ENCODE assay signal across 8 mouse cellular contexts in the genomic region with DNA sequence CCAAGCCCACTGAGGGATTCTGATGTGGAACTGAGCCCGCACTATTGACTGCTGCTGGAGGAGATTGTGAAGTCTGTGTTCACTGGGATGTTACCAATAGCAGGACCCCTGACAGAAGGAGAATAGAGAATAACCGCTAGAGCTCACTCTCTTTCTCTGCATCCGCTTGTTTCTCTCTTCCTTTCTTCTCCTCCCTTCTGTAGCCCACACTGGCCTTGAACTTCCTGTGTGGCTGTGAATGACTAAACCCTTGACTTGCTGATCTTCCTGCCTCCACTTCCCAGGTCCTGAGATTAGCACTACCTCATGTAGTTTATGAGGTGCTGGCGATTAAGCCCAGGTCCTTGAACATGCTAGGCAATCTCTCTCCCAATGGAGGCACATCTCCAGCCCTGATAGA. TPM values are rescaled to one million over a fixed set of nuclear protein-coding genes. Genes with fewer than 3 reads are reported as not detected.
DNase-seq lines count a peak whose midpoint lies in the region; ATAC-seq lines count a peak whose summit lies in the region.

No protein-coding gene starts in this region.

- WGBS in hindbrain, embryonic 10.5 days, result 90% methylated on average over 4 of the region's 4 CpGs
- whole genome bisulfite sequencing in liver, embryonic 16.5 days (ENCODE audit: insufficient replicate concordance), result 70% methylated on average over 4 of the region's 4 CpGs

- H3K4me3 ChIP-seq in hindbrain, embryonic 10.5 days, result peak overlapping the region; percentile 82
- no peak overlapping the region; the same call in 1 of the 2 replicates for H3K4me3 ChIP-seq in liver, embryonic 16.5 days (ENCODE audit: low read depth, low read length)

- peak overlapping the region; percentile 94; the same call in 1 of the 2 replicates for H3K27ac ChIP-seq in hindbrain, embryonic 10.5 days
- no peak overlapping the region for H3K27ac ChIP-seq in liver, embryonic 16.5 days (ENCODE audit: low read length)

- ATAC-seq in liver, embryonic 16.5 days (ENCODE audit: low read depth), result no peak

- peak overlapping the region; percentile 88 for H3K4me2 ChIP-seq in liver, embryonic 16.5 days (ENCODE audit: low read depth, low read length)

- peaks cover 80% of the 10 kb centered on the region for H3K4me1 ChIP-seq in hindbrain, embryonic 10.5 days (replicated peaks)
- peaks cover 35% of the 10 kb centered on the region for H3K4me1 ChIP-seq in liver, embryonic 16.5 days (ENCODE audit: control insufficient read depth, low read depth, low read length)

- H3K9me3 ChIP-seq in hindbrain, embryonic 10.5 days, result no peaks in the 10 kb centered on the region
- no peaks in the 10 kb centered on the region for H3K9me3 ChIP-seq in liver, embryonic 16.5 days (replicated peaks; ENCODE audit: control insufficient read depth, low read length)

- no peak overlapping the region for H3K9ac ChIP-seq in liver, embryonic 16.5 days (ENCODE audit: low read depth, low read length)

- peak; percentile 25 for DNase-seq in cerebellum, adult 11-12 months
- DNase-seq in cerebellum, postnatal 10 days, result no peak
- peak; percentile 10 for DNase-seq in A20 (ENCODE audit: low read depth, low spot score)
- DNase-seq in hindbrain, embryonic 10.5 days (ENCODE audit: low spot score), result no peak
- no peak for DNase-seq in embryo, embryonic 10 days (ENCODE audit: low spot score)
- DNase-seq in layer of hippocampus, adult 9-10 months (ENCODE audit: low spot score), result no peak
- no peak for DNase-seq in urinary bladder, postnatal 10 days (ENCODE audit: low spot score)

- H3K36me3 ChIP-seq in hindbrain, embryonic 10.5 days, result peaks cover 26% of the 10 kb centered on the region
- no peaks in the 10 kb centered on the region for H3K36me3 ChIP-seq in liver, embryonic 16.5 days (ENCODE audit: control insufficient read depth, insufficient read depth)

- H3K27me3 ChIP-seq in hindbrain, embryonic 10.5 days (ENCODE audit: insufficient read depth, poor library complexity, severe bottlenecking), result peaks cover 52% of the 10 kb centered on the region
- peaks cover 25% of the 10 kb centered on the region for H3K27me3 ChIP-seq in liver, embryonic 16.5 days (ENCODE audit: control insufficient read depth, insufficient read depth, low read depth, low read length)

RNA-seq across cellular contexts. Expression of gene Trim46, which starts 1.4 kb away (rescaled TPM):
- 5.2 and 11.6 TPM in 2 replicates for polyA plus RNA-seq in hindbrain, embryonic 10.5 days (2016; fragmentation: Nextera tagmentation; extraction: Ambion mirVana)
- polyA plus RNA-seq in liver, embryonic 16.5 days (2015; fragmentation: Nextera tagmentation; extraction: Ambion mirVana), result 0.14 and 0.28 TPM in 2 replicates

RNA-seq across cellular contexts. Expression of gene Krtcap2, which starts 1.7 kb away (rescaled TPM):
- 276 and 282 TPM in 2 replicates for polyA plus RNA-seq in hindbrain, embryonic 10.5 days (2016; fragmentation: Nextera tagmentation; extraction: Ambion mirVana)
- polyA plus RNA-seq in liver, embryonic 16.5 days (2015; fragmentation: Nextera tagmentation; extraction: Ambion mirVana), result 129 and 131 TPM in 2 replicates

RNA-seq across cellular contexts. Expression of gene Dpm3, which starts 11.7 kb away (rescaled TPM):
- 97.0 and 99.4 TPM in 2 replicates for polyA plus RNA-seq in hindbrain, embryonic 10.5 days (2016; fragmentation: Nextera tagmentation; extraction: Ambion mirVana)
- polyA plus RNA-seq in liver, embryonic 16.5 days (2015; fragmentation: Nextera tagmentation; extraction: Ambion mirVana), result 51.9 and 59.4 TPM in 2 replicates

RNA-seq across cellular contexts. Expression of gene Muc1, which starts 18.6 kb away (rescaled TPM):
- 1.1 and 1.8 TPM in 2 replicates for polyA plus RNA-seq in hindbrain, embryonic 10.5 days (2016; fragmentation: Nextera tagmentation; extraction: Ambion mirVana)
- polyA plus RNA-seq in liver, embryonic 16.5 days (2015; fragmentation: Nextera tagmentation; extraction: Ambion mirVana), result 0.11 and 1.0 TPM in 2 replicates

RNA-seq across cellular contexts. Expression of gene Mtx1, which starts 20.6 kb away (rescaled TPM):
- 228 and 232 TPM in 2 replicates for polyA plus RNA-seq in hindbrain, embryonic 10.5 days (2016; fragmentation: Nextera tagmentation; extraction: Ambion mirVana)
- polyA plus RNA-seq in liver, embryonic 16.5 days (2015; fragmentation: Nextera tagmentation; extraction: Ambion mirVana), result 94.4 and 95.3 TPM in 2 replicates

Comparison
In these comparisons a context has a peak if more than half of its experiments do, and no peak if none do; other contexts are left out.
1. DNase-seq: peak in cerebellum, adult 11-12 months (single experiment) and A20 (single experiment); none in cerebellum, postnatal 10 days (0 of 2), hindbrain, embryonic 10.5 days (single experiment), embryo, embryonic 10 days (single experiment), layer of hippocampus, adult 9-10 months (single experiment) and urinary bladder, postnatal 10 days (single experiment).